Mouse (Mus musculus) myocyte (in vitro differentiated cells): ENCODE measurements around the gene Hps4. TPM values are rescaled to one million over a fixed set of nuclear protein-coding genes. Genes with fewer than 3 reads are reported as not detected.

Experiments
- H3K27me3 ChIP-seq: one replicate; pipeline ENCODE4 v1.6.1; 2011; ENCODE audit not compliant: control insufficient read depth, insufficient read depth, insufficient read length
- H3K36me3 ChIP-seq: one replicate; pipeline ENCODE4 v1.6.1; 2011; ENCODE audit not compliant: control insufficient read depth, insufficient read depth
- H3K4me2 ChIP-seq: one replicate; pipeline ENCODE4 v1.6.1; 2011; ENCODE audit warnings: low read depth, control low read depth
- H3K4me3 ChIP-seq: one replicate; pipeline ENCODE4 v1.5.1; 2011; ENCODE audit warnings: mild to moderate bottlenecking, control low read depth, moderate library complexity
- H3K79me2 ChIP-seq: one replicate; pipeline ENCODE4 v1.6.1; 2011; ENCODE audit not compliant: control insufficient read depth, insufficient read depth
- H3ac ChIP-seq: one replicate; pipeline ENCODE4 v1.6.1; 2011; ENCODE audit not compliant: control insufficient read depth, insufficient read length
- CEBPB ChIP-seq: IDR thresholded peaks from 2 replicates; pipeline ENCODE4 v1.6.1; 2011; ENCODE audit warnings: mild to moderate bottlenecking, moderate library complexity; ENCODE audit not compliant: poor library complexity, insufficient read depth, severe bottlenecking
- E2F4 ChIP-seq: IDR thresholded peaks from one replicate; pipeline ENCODE4 v1.6.1; 2011; ENCODE audit warnings: mild to moderate bottlenecking, control low read depth, moderate library complexity; ENCODE audit not compliant: insufficient read depth
- MAX ChIP-seq: IDR thresholded peaks from one replicate; pipeline ENCODE4 v1.6.1; 2011; ENCODE audit warnings: low read depth, mild to moderate bottlenecking, control low read depth
- MYOD1 ChIP-seq, 3 experiments: IDR thresholded peaks; one replicate each; pipeline ENCODE4 v1.6.1; 2011; ENCODE audit warnings: control low read depth in 2 of 3, low read depth in 2 of 3, mild to moderate bottlenecking in 2 of 3, moderate library complexity in 1 of 3; ENCODE audit not compliant: insufficient read length in 2 of 3, control insufficient read depth in 1 of 3
- MYOG ChIP-seq, 3 experiments: IDR thresholded peaks; one replicate each; pipeline ENCODE4 v1.6.1; 2011; ENCODE audit warnings: control low read depth in 2 of 3, low read depth in 2 of 3, mild to moderate bottlenecking in 2 of 3; ENCODE audit not compliant: insufficient read length in 2 of 3, control insufficient read depth in 1 of 3, insufficient read depth in 1 of 3
- POLR2A ChIP-seq: IDR thresholded peaks from one replicate; pipeline ENCODE4 v1.6.1; 2011; ENCODE audit warnings: low read depth, mild to moderate bottlenecking, control low read depth, moderate library complexity; ENCODE audit not compliant: insufficient read length
- POLR2AphosphoS2 ChIP-seq: IDR thresholded peaks from one replicate; pipeline ENCODE4 v1.6.1; 2011; ENCODE audit warnings: low read depth, control low read depth; ENCODE audit not compliant: insufficient read length
- REST ChIP-seq: IDR thresholded peaks from one replicate; pipeline ENCODE4 v1.6.1; 2011; ENCODE audit warnings: mild to moderate bottlenecking, control low read depth, moderate library complexity; ENCODE audit not compliant: insufficient read depth, insufficient read length
- SRF ChIP-seq: IDR thresholded peaks from one replicate; pipeline ENCODE4 v1.6.1; 2011; ENCODE audit warnings: low read depth; ENCODE audit not compliant: control insufficient read depth, insufficient read length
- TCF12 ChIP-seq: IDR thresholded peaks from one replicate; pipeline ENCODE4 v1.6.1; 2011; ENCODE audit warnings: mild to moderate bottlenecking, control low read depth; ENCODE audit not compliant: poor library complexity, insufficient read depth, severe bottlenecking
- TCF3 ChIP-seq: IDR thresholded peaks from one replicate; pipeline ENCODE4 v1.6.1; 2011; ENCODE audit warnings: low read depth, control low read depth; ENCODE audit not compliant: insufficient read length
- USF1 ChIP-seq: IDR thresholded peaks from one replicate; pipeline ENCODE4 v1.6.1; 2011; ENCODE audit warnings: low read depth, mild to moderate bottlenecking, control low read depth, moderate library complexity
- polyA plus RNA-seq: library from polyadenylated mRNA; unstranded; fragments of >200 nt; fragmentation: generic; extraction: Trizol; gene quantifications from one replicate; pipeline ENCODE4 v1.2.1, GENCODE M21; 2012; ENCODE audit warnings: missing spikeins

Gene Hps4
- polyA plus RNA-seq, 1 experiment: 19.1 TPM

- Histone ChIP-seq H3ac (no peak overlapping the region), H3K36me3 (no peaks in the 10 kb centered on the region), H3K79me2 (peaks cover 1% of the 10 kb centered on the region), H3K4me2 (peak overlapping the region; percentile 40), H3K27me3 (no peaks in the 10 kb centered on the region), H3K4me3 (no peak overlapping the region)
- TF ChIP-seq POLR2A: no peak
- no peak for TF ChIP-seq MAX
- TF ChIP-seq E2F4: no peak
- TF ChIP-seq SRF: no peak
- no peak for TF ChIP-seq POLR2AphosphoS2
- TF ChIP-seq CEBPB: no peak
- no peak for TF ChIP-seq TCF3
- no peak for TF ChIP-seq MYOD1 (IDR thresholded peaks at IDR 0.05; ENCODE audit: control insufficient read depth in 1 of 3, insufficient read length in 2 of 3, low read depth in 2 of 3)
- no peak for TF ChIP-seq TCF12
- TF ChIP-seq USF1: no peak
- TF ChIP-seq REST: no peak
- TF ChIP-seq MYOG (IDR thresholded peaks at IDR 0.05; ENCODE audit: control insufficient read depth in 1 of 3, insufficient read depth in 1 of 3, insufficient read length in 2 of 3, low read depth in 2 of 3): no peak
Measured at GRCm38 (mm10) chr5:112321376-112321775, 21.5 kb upstream of the Hps4 start.

GRCm38 (mm10) chr5:112323246-112323645, 19.6 kb upstream of the Hps4 start:
- H3K79me2 ChIP-seq: peaks cover 17% of the 10 kb centered on the region
- no peak overlapping the region for H3K4me2 ChIP-seq
- no peak overlapping the region for H3ac ChIP-seq
- H3K4me3 ChIP-seq: no peak overlapping the region
- TF ChIP-seq MAX: no peak
- no peak for TF ChIP-seq SRF
- no peak for TF ChIP-seq TCF3
- no peak for TF ChIP-seq E2F4
- TF ChIP-seq USF1: no peak
- TF ChIP-seq POLR2A: no peak
- TF ChIP-seq POLR2AphosphoS2: no peak
- TF ChIP-seq MYOG (IDR thresholded peaks at IDR 0.05; ENCODE audit: control insufficient read depth in 1 of 3, insufficient read depth in 1 of 3, insufficient read length in 2 of 3, low read depth in 2 of 3): no peak
- TF ChIP-seq CEBPB: no peak
- no peak for TF ChIP-seq REST
- TF ChIP-seq TCF12: no peak
- TF ChIP-seq MYOD1 (IDR thresholded peaks at IDR 0.05; ENCODE audit: control insufficient read depth in 1 of 3, insufficient read length in 2 of 3, low read depth in 2 of 3): no peak
- no peaks in the 10 kb centered on the region for H3K36me3 ChIP-seq
- no peaks in the 10 kb centered on the region for H3K27me3 ChIP-seq

GRCm38 (mm10) chr5:112324637-112325545, 18.0 kb upstream of the Hps4 start:
- no peaks in the 10 kb centered on the region for H3K36me3 ChIP-seq
- H3K4me2 ChIP-seq: peak overlapping the region; percentile 88
- H3ac ChIP-seq: no peak overlapping the region
- H3K4me3 ChIP-seq: peak overlapping the region; percentile 67
- H3K27me3 ChIP-seq: no peaks in the 10 kb centered on the region
- H3K79me2 ChIP-seq: peaks cover 17% of the 10 kb centered on the region
- TF ChIP-seq POLR2AphosphoS2 (no peak), TCF3 (no peak), TCF12 (no peak), MYOD1 (IDR thresholded peaks at IDR 0.05; ENCODE audit: control insufficient read depth in 1 of 3, insufficient read length in 2 of 3, low read depth in 2 of 3) (peak in 1 of 3 experiments; percentile 54), POLR2A (peak; percentile 42), USF1 (peak; percentile 57), MAX (peak; percentile 74), E2F4 (no peak), CEBPB (no peak), SRF (no peak), MYOG (IDR thresholded peaks at IDR 0.05; ENCODE audit: control insufficient read depth in 1 of 3, insufficient read depth in 1 of 3, insufficient read length in 2 of 3, low read depth in 2 of 3) (peak in 1 of 3 experiments; percentile 49), REST (no peak)

GRCm38 (mm10) chr5:112325546-112326445, 17.1 kb upstream of the Hps4 start, which contains the start of gene Tfip11:
Tfip11 (plus strand) TSS chr5:112326358.
- Histone ChIP-seq H3ac (peak within 1 kb of the TSS; percentile 91), H3K4me2 (peak within 1 kb of the TSS; percentile 88), H3K27me3 (no peaks in the 10 kb centered on the region), H3K36me3 (peaks cover 5% of the 10 kb centered on the region), H3K79me2 (peaks cover 17% of the 10 kb centered on the region), H3K4me3 (peak within 1 kb of the TSS; percentile 67)
- TF ChIP-seq CEBPB (no peak), MYOG (IDR thresholded peaks at IDR 0.05; ENCODE audit: control insufficient read depth in 1 of 3, insufficient read depth in 1 of 3, insufficient read length in 2 of 3, low read depth in 2 of 3) (peak in 1 of 3 experiments; percentile 2), E2F4 (no peak), REST (no peak), TCF12 (no peak), MYOD1 (IDR thresholded peaks at IDR 0.05; ENCODE audit: control insufficient read depth in 1 of 3, insufficient read length in 2 of 3, low read depth in 2 of 3) (no peak), POLR2A (peak; percentile 85), TCF3 (no peak), SRF (peak; percentile 80), POLR2AphosphoS2 (peak; percentile 73)
